Mouse (Mus musculus) bone marrow, adult 2 months (tissue): ENCODE measurements around the gene Zc3h7b. TPM values are rescaled to one million over a fixed set of nuclear protein-coding genes. Genes with fewer than 3 reads are reported as not detected.

Source experiments
- H3K27ac ChIP-seq: fragments of 200-500 bp; 2 replicates; pipeline ENCODE4 v1.5.1; 2012; ENCODE audit warnings: low read depth, mild to moderate bottlenecking, control low read depth, inconsistent platforms, low read length; ENCODE audit not compliant: control insufficient read depth, poor library complexity, insufficient read depth
- H3K4me1 ChIP-seq: fragments of 200-500 bp; 2 replicates; pipeline ENCODE4 v1.6.1; 2011; ENCODE audit warnings: low read length; ENCODE audit not compliant: control insufficient read depth, insufficient read depth
- H3K4me3 ChIP-seq: fragments of 200-500 bp; replicated peaks from 2 replicates; pipeline ENCODE3; 2011; ENCODE audit warnings: mild to moderate bottlenecking, low read depth, low read length, control low read depth; ENCODE audit not compliant: control insufficient read depth
- CTCF ChIP-seq: fragments of 200-500 bp; IDR thresholded peaks from 2 replicates; pipeline ENCODE4 v1.5.1; 2011; ENCODE audit warnings: low read length, control low read depth; ENCODE audit not compliant: control insufficient read depth, insufficient read depth
- POLR2A ChIP-seq: fragments of 200-500 bp; IDR thresholded peaks from 2 replicates; pipeline ENCODE4 v1.6.1; 2011; ENCODE audit warnings: low read depth, mild to moderate bottlenecking, control low read depth, low read length, borderline replicate concordance; ENCODE audit not compliant: control insufficient read depth
- WGBS: fragments of 180-500 bp; shearing (Covaris S2); methylation state at CpG from one replicate; pipeline ENCODE4 v1.1.7; 2018; 5-methylcytosine and 5-hydroxymethylcytosine counted together
- polyA plus RNA-seq: library from polyadenylated mRNA; stranded (reverse); fragments of >200 nt; gene quantifications from 2 replicates; pipeline ENCODE4 v1.2.4, GENCODE M21; 2011; ENCODE audit warnings: low replicate concordance; ENCODE audit not compliant: missing spikeins, insufficient read depth, insufficient read length

Gene Zc3h7b
- polyA plus RNA-seq, 1 experiment: 16.1 TPM

GRCm38 (mm10) chr15:81828426-81829207, 83.8 kb downstream of the Zc3h7b start:
- H3K4me1 ChIP-seq: 0 out of 2 replicates have a peak, but pooled peaks cover 1% of the 10 kb centered on the region
- no peak overlapping the region for H3K4me3 ChIP-seq
- no peak overlapping the region for H3K27ac ChIP-seq
- TF ChIP-seq POLR2A (no peak), CTCF (no peak)
- WGBS: 72% methylated on average over 7 of the region's 7 CpGs

GRCm38 (mm10) chr15:81829208-81829580, 84.3 kb downstream of the Zc3h7b start:
- TF ChIP-seq CTCF (no peak), POLR2A (no peak)
- Histone ChIP-seq H3K4me3 (no peak overlapping the region), H3K4me1 (0 out of 2 replicates have a peak, but pooled peaks cover 1% of the 10 kb centered on the region), H3K27ac (no peak overlapping the region)
- 68% methylated on average over 2 of the region's 2 CpGs for WGBS

GRCm38 (mm10) chr15:81830530-81830929, 85.7 kb downstream of the Zc3h7b start:
- 75% methylated on average over 4 of the region's 4 CpGs for WGBS
- 0 out of 2 replicates have a peak, but pooled peaks cover 1% of the 10 kb centered on the region for H3K4me1 ChIP-seq
- no peak overlapping the region for H3K4me3 ChIP-seq
- TF ChIP-seq CTCF (no peak), POLR2A (no peak)
- no peak overlapping the region for H3K27ac ChIP-seq

GRCm38 (mm10) chr15:81831136-81831825, 86.4 kb downstream of the Zc3h7b start:
- WGBS: 19% methylated on average over 24 of the region's 24 CpGs
- Histone ChIP-seq H3K4me3 (no peak overlapping the region), H3K27ac (no peak overlapping the region), H3K4me1 (0 out of 2 replicates have a peak, but pooled peaks cover 1% of the 10 kb centered on the region)
- TF ChIP-seq CTCF: peak; percentile 98
- TF ChIP-seq POLR2A: no peak

- no peak overlapping the region; the same call in 1 of the 2 replicates for H3K27ac ChIP-seq
Measured at GRCm38 (mm10) chr15:81832219-81832618, 87.4 kb downstream of the Zc3h7b start.

GRCm38 (mm10) chr15:81833481-81833880, 88.6 kb downstream of the Zc3h7b start:
- H3K4me3 ChIP-seq: no peak overlapping the region
- WGBS: 80% methylated on average over 4 of the region's 4 CpGs
- H3K27ac ChIP-seq: no peak overlapping the region
- H3K4me1 ChIP-seq: 0 out of 2 replicates have a peak, but pooled peaks cover 1% of the 10 kb centered on the region
- TF ChIP-seq POLR2A (no peak), CTCF (no peak)

More at GRCm38 (mm10) chr15:81832219-81832618, 87.4 kb downstream of the Zc3h7b start:
- TF ChIP-seq CTCF (no peak), POLR2A (no peak)
- WGBS: 56% methylated on average over 3 of the region's 3 CpGs
- Histone ChIP-seq H3K4me1 (0 out of 2 replicates have a peak, but pooled peaks cover 1% of the 10 kb centered on the region), H3K4me3 (no peak overlapping the region)

- 0 out of 2 replicates have a peak, but pooled peaks cover 1% of the 10 kb centered on the region for H3K4me1 ChIP-seq
- H3K4me3 ChIP-seq: no peak overlapping the region
- TF ChIP-seq POLR2A: no peak
- no peak overlapping the region for H3K27ac ChIP-seq
- WGBS: 86% methylated on average over 3 of the region's 3 CpGs
Measured at GRCm38 (mm10) chr15:81834171-81834841, 89.4 kb downstream of the Zc3h7b start.
